Mouse (Mus musculus): ENCODE measurements at regions not wholly inside any gene's neighbourhood (a gene's known extent, or its start where the extent isn't known, plus 50 kb on each side); places are given as distances from the start of the nearest gene placed in this dataset.

GRCm38 (mm10) chr7:117777921-117778320, 338.1 kb downstream of the Rps15a start:
- TF ChIP-seq CTCF (IDR thresholded peaks at IDR 0.05; ENCODE audit: low read depth, low read length) = no peak
- TF ChIP-seq POLR2A (IDR thresholded peaks at IDR 0.05; ENCODE audit: extremely low read depth, insufficient read depth, low read length) = no peak
